Mouse (Mus musculus) embryonic facial prominence, embryonic 10.5 days (tissue): ENCODE measurements around the gene Dkkl1. TPM values are rescaled to one million over a fixed set of nuclear protein-coding genes. Genes with fewer than 3 reads are reported as not detected.
A peak's percentile ranks its signal among the peaks of the same experiment; 100 is the strongest.

Experiments used
- DNase-seq: peaks from one replicate; pipeline ENCODE4 v3.0.0-alpha.2; 2017; ENCODE audit warnings: low spot score
- H3K27ac ChIP-seq: fragments of 300-500 bp; sonication (generic); replicated peaks from 2 replicates; pipeline ENCODE4 v1.5.1; 2016; ENCODE audit warnings: mild to moderate bottlenecking
- H3K27me3 ChIP-seq: fragments of 300-500 bp; sonication (generic); replicated peaks from 2 replicates; pipeline ENCODE4 v1.6.1; 2016; ENCODE audit warnings: low read depth, mild to moderate bottlenecking; ENCODE audit not compliant: poor library complexity, severe bottlenecking
- H3K36me3 ChIP-seq: fragments of 300-500 bp; sonication (generic); replicated peaks from 2 replicates; pipeline ENCODE4 v1.6.1; 2016; ENCODE audit warnings: mild to moderate bottlenecking, moderate library complexity
- H3K4me1 ChIP-seq: fragments of 300-500 bp; sonication (generic); 2 replicates; pipeline ENCODE4 v1.6.1; 2016
- H3K4me3 ChIP-seq: fragments of 300-500 bp; sonication (generic); 2 replicates; pipeline ENCODE4 v1.5.1; 2016; ENCODE audit warnings: mild to moderate bottlenecking, moderate library complexity
- H3K9me3 ChIP-seq: fragments of 300-500 bp; sonication (generic); 2 replicates; pipeline ENCODE4 v1.6.1; 2016; ENCODE audit warnings: mild to moderate bottlenecking
- WGBS: fragments of 180-500 bp; shearing (Covaris S2); methylation state at CpG from one replicate; pipeline ENCODE4 v1.1.7; 2016; 5-methylcytosine and 5-hydroxymethylcytosine counted together
- polyA plus RNA-seq: library from polyadenylated mRNA; unstranded; fragments of >200 nt; fragmentation: Nextera tagmentation; extraction: Ambion mirVana; gene quantifications from 2 replicates; pipeline ENCODE4 v1.2.1, GENCODE M21; 2016

Dkkl1 gene
- polyA plus RNA-seq, 1 experiment from 2014 or later, result 2.0 TPM

DNA sequence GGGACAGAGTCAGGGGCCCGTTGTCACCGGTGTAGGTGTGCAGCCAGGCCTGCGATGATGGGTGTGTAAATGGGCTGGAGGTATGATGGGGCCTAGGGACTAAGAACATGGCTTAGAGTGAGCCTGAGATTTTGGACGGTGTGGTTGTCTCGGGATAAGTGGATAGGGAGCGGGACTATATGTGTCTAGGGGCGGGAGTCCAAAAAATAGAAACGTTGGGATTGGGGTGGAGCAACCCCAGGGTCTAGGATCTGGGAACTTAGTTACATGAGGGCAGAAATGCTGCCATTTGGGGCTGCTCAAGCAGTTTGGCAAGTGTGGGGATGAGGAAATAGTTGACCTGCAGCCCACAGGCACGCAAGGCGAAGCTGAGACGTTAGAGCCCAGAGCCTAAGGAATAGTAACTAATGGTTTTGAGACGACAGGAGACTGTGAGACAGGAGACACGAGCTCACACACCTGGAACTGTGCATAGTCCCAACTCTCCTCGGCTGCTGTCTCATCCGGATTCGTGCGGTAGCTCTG is 23.8 kb upstream of the Dkkl1 start:
- peaks cover 61% of the 10 kb centered on the region for H3K27me3 ChIP-seq
- 27% methylated on average over 17 of the region's 17 CpGs for WGBS

DNA sequence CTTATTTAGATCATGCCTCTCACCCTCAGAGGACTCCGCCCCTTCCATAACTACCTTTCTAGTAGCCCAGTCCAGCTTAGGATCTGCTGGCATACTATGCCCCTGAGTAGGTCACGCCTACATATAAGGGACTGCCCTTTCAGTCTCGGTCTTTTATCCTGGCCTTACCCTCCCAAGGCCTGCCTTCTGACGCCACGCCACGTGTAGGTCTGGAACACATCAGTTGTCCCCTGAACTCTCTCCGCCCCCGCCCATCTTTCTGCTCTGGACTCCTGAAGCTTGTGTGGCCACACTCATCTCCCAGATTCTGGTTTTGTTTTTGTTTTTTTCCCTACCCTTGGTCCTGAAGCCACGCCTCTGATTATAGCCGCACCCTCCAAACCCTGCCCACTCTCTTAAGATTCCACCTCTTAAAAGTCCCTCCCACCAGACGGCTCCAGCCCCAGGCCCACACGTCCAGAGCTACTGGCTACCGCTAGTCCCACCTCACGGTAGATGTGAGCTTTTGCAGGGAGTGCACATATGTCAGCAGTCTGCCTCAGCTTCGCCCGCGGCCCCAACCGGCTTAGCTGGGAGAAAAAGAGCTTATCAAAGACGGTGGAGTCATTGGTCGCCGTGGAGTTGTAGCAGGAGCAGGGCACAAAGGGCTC is 23.1 kb upstream of the Dkkl1 start:
- peaks cover 56% of the 10 kb centered on the region for H3K4me1 ChIP-seq
- H3K4me3 ChIP-seq, result peak overlapping the region; percentile 47
- peaks cover 55% of the 10 kb centered on the region for H3K27me3 ChIP-seq
- 3% methylated on average over 21 of the region's 21 CpGs for WGBS
- H3K9me3 ChIP-seq, result no peaks in the 10 kb centered on the region
- H3K36me3 ChIP-seq, result peaks cover 42% of the 10 kb centered on the region
- DNase-seq, result peak; percentile 83
- peak overlapping the region; percentile 42 for H3K27ac ChIP-seq

More for the DNA sequence above, 23.8 kb upstream of the Dkkl1 start:
- peak overlapping the region; percentile 42 for H3K27ac ChIP-seq
- H3K9me3 ChIP-seq, result no peaks in the 10 kb centered on the region
- peak overlapping the region; percentile 47 for H3K4me3 ChIP-seq
- H3K4me1 ChIP-seq, result peaks cover 62% of the 10 kb centered on the region
- H3K36me3 ChIP-seq, result peaks cover 35% of the 10 kb centered on the region
- DNase-seq, result no peak

DNA sequence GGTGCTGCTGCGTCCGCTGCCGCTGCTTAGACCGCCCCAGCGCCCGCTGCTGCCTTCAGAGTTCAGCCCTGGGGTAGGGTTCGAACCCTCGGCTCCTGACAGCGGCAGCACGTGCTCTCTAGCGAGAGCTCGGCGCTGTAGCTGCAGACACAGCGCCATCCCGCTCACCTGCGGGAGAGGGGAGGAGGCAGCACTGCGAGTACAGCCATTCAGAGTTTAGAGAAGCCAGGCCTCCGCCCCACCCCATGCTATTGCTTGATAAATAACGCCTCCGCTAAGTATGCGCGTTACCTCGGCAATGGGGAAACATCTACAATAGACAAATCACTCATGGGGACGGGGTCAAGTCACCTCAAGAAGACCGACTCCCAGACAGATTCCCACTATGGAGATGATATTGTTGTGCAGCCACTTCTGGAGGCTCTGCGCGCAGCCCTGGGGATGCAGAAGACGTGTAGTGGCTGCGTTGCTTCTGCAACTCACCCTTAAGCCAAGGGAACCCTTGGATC is 22.4 kb upstream of the Dkkl1 start:
- DNase-seq, result peak; percentile 57
- peak overlapping the region; percentile 47 for H3K4me3 ChIP-seq
- 9% methylated on average over 29 of the region's 29 CpGs for WGBS
- H3K27me3 ChIP-seq, result peaks cover 48% of the 10 kb centered on the region
- H3K36me3 ChIP-seq, result peaks cover 49% of the 10 kb centered on the region
- no peaks in the 10 kb centered on the region for H3K9me3 ChIP-seq
- H3K4me1 ChIP-seq, result peaks cover 56% of the 10 kb centered on the region
- H3K27ac ChIP-seq, result peak overlapping the region; percentile 42

DNA sequence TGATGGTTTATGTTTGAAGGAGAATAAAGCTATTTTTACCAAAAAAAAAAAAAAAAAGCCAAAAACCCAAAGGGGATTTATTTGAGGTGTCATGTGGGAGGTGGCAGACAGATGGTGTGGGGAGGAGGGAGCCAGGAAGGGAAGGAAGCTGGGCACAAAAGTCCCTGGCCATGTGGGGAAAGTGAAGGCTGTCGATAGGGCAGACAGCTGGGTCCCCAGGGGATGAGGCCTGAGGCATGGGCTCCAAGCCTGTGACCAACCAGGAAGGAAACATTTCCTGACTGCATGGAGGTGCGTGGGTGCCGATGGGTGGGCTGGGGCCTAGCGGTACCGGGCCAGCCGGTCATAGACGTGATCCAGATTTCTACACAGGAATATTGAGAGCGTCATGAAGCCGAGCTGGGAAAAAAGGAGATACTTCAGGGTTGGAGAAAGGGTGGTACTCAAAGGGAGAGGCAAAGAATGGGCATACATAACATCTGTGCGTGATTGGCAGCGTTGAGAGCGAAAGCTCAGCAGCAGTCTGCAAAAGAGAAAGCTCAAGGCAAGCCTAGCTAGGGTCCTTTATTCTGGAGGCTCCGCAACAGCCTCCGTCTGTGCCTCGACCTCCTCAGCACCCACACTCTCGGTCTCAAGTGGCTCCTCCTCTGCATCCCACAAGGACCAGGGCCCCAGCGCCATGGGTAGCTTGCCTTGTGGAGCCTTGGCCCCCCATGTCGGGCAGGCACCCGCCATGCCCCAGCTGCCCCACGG is 21.8 kb upstream of the Dkkl1 start:
- Histone ChIP-seq H3K4me1 (peaks cover 51% of the 10 kb centered on the region), H3K27ac (peak overlapping the region; percentile 7; the same call in 1 of the 2 replicates), H3K4me3 (peak overlapping the region; percentile 47), H3K9me3 (no peaks in the 10 kb centered on the region), H3K36me3 (peaks cover 55% of the 10 kb centered on the region), H3K27me3 (peaks cover 42% of the 10 kb centered on the region)
- DNase-seq, result peak; percentile 34
- WGBS, result 32% methylated on average over 20 of the region's 20 CpGs

DNA sequence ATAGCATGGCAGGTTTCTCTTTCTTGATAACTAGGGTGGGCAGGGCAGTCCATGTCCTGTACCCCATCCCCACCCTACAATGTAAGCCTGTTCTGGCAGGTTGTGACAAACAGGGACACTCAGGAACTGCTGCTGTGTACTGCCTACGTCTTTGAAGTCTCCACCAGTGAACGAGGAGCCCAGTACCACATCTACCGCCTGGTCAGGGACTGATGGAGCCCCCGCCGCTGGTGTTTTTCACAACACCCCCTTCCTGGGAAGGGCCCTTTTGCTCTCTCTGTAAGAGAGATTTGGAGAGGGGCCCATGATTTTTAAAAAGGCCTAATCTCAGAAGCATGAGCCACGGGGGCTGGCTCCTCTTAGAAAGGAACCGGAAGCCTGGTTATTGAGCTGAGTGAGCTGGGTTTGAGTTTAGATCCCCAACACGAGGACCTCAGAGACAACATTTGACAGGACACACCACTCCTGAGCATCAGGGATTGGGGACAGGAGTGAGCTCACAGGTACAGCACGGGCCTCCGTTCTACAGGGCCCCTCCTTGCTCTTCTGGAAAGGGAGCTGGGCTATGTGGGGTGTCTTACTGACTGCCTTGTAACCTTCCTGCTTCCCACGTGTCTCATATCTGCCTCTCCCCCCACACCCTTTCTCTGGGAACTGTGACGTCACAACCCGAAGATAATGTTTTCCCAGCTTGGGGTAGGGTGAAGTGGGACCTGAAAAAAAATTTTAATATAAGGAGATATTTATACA is 20.9 kb upstream of the Dkkl1 start:
- Histone ChIP-seq H3K36me3 (peaks cover 64% of the 10 kb centered on the region), H3K4me1 (peaks cover 51% of the 10 kb centered on the region), H3K9me3 (no peaks in the 10 kb centered on the region), H3K27me3 (peaks cover 33% of the 10 kb centered on the region), H3K27ac (no peak overlapping the region), H3K4me3 (no peak overlapping the region)
- 72% methylated on average over 13 of the region's 13 CpGs for WGBS
- DNase-seq, result peak; percentile 11

DNA sequence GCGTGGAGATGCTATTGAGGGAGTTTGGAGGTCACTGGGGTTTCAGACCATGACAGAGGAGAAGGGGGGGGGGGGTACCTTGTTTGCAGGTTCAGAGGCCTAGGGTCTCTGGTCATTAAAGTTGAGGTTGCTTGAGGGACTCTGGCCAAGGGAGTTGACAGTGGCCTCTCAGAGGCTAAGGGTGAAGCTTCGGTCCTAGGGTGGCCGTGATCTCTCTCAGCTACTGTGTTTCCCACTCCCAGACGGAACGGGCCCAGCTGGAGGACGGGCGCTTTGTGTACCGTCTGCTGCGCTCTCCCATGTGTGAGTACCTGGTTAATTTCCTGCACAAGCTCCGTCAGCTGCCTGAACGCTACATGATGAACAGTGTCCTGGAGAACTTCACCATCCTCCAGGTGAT is 20.0 kb upstream of the Dkkl1 start:
- Histone ChIP-seq H3K4me1 (peaks cover 48% of the 10 kb centered on the region), H3K9me3 (no peaks in the 10 kb centered on the region), H3K36me3 (peaks cover 73% of the 10 kb centered on the region), H3K4me3 (no peak overlapping the region), H3K27ac (no peak overlapping the region), H3K27me3 (peaks cover 23% of the 10 kb centered on the region)
- 89% methylated on average over 11 of the region's 11 CpGs for WGBS
- DNase-seq, result no peak

DNA sequence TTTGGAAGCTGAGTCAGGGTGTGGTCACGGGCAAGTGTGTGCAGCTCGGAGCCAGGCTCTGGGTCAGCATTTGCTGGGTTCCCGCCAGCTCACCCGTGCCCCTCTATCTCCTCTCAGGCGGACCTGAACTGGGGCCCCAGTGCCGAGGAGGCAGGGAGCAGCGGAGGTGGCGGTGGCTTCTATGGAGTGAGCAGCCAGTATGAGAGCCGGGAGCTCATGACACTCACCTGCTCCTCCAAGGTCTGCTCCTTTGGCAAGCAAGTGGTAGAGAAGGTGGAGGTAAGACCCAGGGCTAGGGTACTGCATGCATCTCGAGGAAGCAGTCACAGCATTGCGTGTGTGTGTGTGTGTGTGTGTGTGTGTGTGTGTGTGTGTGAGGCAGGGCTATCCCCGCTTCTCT is 19.2 kb upstream of the Dkkl1 start:
- 91% methylated on average over 12 of the region's 12 CpGs for WGBS
- H3K27me3 ChIP-seq, result peaks cover 16% of the 10 kb centered on the region
- H3K9me3 ChIP-seq, result no peaks in the 10 kb centered on the region
- H3K27ac ChIP-seq, result no peak overlapping the region
- H3K4me3 ChIP-seq, result no peak overlapping the region
- H3K4me1 ChIP-seq, result peaks cover 43% of the 10 kb centered on the region
- no peak for DNase-seq
- peaks cover 81% of the 10 kb centered on the region for H3K36me3 ChIP-seq

DNA sequence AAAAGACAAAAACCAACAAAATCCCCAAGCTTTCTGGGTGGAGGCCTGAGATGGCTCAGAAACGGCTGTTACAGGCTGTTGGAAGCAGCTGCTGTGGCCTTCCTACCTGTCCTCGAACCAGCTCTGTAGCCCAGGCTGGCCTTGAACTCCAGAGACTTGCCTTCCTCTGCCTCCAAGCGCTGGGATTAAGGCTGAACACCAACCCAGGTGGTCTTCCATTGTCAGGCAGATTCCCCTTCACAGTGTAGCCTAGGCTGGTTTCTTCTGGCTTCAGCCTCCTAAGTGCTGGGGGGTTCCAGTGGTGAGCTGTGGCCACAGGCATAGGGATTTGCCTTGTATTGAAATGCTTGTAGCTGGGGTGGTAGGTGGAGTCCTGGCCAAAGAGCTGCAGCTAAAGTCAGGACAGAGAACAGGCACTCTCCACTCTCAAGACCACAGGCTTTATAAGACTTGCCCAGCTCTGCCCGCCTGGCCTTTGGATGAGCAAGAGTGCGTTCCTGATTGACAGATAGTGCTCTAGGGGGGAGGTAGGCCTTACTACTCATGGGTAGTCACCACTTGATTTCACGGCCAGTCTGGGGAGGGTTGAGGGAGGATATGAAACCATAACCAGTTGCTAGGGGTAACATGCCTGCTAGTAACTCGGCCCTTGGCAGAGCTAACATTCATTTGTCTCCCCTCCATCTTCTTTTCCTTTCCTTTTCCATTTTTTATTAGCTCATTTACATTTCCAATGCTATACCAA is 17.7 kb upstream of the Dkkl1 start:
- no peak for DNase-seq

DNA sequence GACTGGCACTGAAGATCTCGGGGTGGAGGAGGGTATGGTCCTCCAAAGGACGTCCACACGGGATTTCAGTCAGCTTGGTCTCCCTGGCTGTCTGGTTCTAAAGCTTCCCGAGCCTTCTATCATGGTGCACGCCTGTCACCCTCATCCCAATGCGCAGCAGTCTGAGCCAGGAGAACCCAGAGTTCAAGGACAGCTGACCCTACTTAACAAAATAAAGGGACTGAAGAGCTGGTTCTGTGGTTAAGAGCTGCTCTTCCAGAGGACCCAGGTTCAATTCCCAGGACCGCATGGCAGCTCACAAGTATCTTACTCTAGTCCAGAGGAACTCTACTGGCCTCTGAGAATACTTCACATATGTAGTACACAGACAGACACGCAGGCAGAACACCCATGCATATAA is 17.1 kb upstream of the Dkkl1 start:
- Histone ChIP-seq H3K27me3 (0 out of 2 replicates have a peak, but pooled peaks cover 8% of the 10 kb centered on the region), H3K9me3 (no peaks in the 10 kb centered on the region), H3K36me3 (peaks cover 100% of the 10 kb centered on the region), H3K27ac (no peak overlapping the region), H3K4me1 (peaks cover 22% of the 10 kb centered on the region), H3K4me3 (no peak overlapping the region)
- WGBS, result 93% methylated on average over 8 of the region's 8 CpGs
- no peak for DNase-seq

More for the DNA sequence above, 17.7 kb upstream of the Dkkl1 start:
- Histone ChIP-seq H3K4me3 (no peak overlapping the region), H3K4me1 (peaks cover 28% of the 10 kb centered on the region), H3K27me3 (0 out of 2 replicates have a peak, but pooled peaks cover 8% of the 10 kb centered on the region), H3K36me3 (peaks cover 96% of the 10 kb centered on the region), H3K27ac (no peak overlapping the region), H3K9me3 (no peaks in the 10 kb centered on the region)
- WGBS, result 90% methylated on average over 7 of the region's 7 CpGs

DNA sequence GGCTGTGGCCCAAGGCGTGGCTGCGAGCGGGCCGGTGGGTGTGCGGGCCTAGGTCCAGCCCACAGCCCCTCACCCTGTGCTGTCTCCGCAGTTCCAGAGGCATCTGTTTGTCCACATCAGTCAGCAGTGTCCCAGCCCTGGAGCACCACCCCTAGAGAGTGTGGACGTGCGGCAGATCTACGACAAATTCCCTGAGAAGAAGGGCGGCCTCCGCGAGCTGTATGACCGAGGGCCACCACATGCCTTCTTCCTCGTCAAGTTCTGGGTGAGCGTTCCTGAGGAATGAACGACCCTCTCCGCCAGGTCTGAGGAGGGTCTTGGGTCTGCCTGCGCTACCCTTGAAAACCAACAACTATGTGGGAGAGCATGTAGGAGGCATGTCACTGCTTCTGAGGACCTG is 16.6 kb upstream of the Dkkl1 start:
- Histone ChIP-seq H3K36me3 (peaks cover 100% of the 10 kb centered on the region), H3K27ac (no peak overlapping the region), H3K9me3 (no peaks in the 10 kb centered on the region), H3K27me3 (0 out of 2 replicates have a peak, but pooled peaks cover 8% of the 10 kb centered on the region), H3K4me1 (peaks cover 17% of the 10 kb centered on the region), H3K4me3 (no peak overlapping the region)
- DNase-seq, result no peak
- 97% methylated on average over 18 of the region's 18 CpGs for WGBS

DNA sequence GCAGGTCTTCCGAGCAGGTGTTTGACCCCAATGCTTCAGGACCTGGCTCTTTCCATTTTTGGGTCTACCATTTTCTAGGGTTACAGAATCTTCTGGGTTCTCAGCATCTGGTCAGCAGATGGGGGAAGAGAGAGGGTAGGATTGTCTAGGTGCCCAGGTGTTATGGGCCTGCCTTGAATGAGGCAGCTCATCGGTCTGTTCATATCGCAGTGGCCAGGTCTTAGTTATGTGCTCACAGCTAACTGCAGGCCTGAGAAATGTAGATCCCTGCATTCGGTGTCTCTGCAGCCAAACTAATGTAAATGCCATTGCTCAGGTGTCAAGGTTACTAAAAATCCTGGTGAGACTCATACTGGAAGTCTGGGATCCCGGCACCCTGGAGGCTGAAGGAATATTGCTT is 14.5 kb upstream of the Dkkl1 start:
- H3K27me3 ChIP-seq, result no peaks in the 10 kb centered on the region
- H3K9me3 ChIP-seq, result no peaks in the 10 kb centered on the region
- H3K4me1 ChIP-seq, result no peaks in the 10 kb centered on the region
- DNase-seq, result no peak
- H3K36me3 ChIP-seq, result peaks cover 100% of the 10 kb centered on the region
- no peak overlapping the region for H3K4me3 ChIP-seq
- 97% methylated on average over 5 of the region's 5 CpGs for WGBS
- no peak overlapping the region for H3K27ac ChIP-seq
